Mouse (Mus musculus) adipose tissue, adult 10 weeks (tissue): ENCODE data around the gene Gm42957. TPM values are rescaled to one million over a fixed set of nuclear protein-coding genes. Genes with fewer than 3 reads are reported as not detected.

ENCODE experiments used
- polyA plus RNA-seq: library from polyadenylated mRNA; stranded (reverse); fragments of 350-450 nt; fragmentation: Illumina TruSeq; extraction: RNeasy Lipid Tissue Mini Kit (QIAGEN cat#74804); gene quantifications from one replicate; pipeline ENCODE4 v1.2.3, GENCODE M21; 2014; ENCODE audit warnings: low read depth, low replicate concordance

The Gm42957 gene
- polyA plus RNA-seq, result not detected

DNA sequence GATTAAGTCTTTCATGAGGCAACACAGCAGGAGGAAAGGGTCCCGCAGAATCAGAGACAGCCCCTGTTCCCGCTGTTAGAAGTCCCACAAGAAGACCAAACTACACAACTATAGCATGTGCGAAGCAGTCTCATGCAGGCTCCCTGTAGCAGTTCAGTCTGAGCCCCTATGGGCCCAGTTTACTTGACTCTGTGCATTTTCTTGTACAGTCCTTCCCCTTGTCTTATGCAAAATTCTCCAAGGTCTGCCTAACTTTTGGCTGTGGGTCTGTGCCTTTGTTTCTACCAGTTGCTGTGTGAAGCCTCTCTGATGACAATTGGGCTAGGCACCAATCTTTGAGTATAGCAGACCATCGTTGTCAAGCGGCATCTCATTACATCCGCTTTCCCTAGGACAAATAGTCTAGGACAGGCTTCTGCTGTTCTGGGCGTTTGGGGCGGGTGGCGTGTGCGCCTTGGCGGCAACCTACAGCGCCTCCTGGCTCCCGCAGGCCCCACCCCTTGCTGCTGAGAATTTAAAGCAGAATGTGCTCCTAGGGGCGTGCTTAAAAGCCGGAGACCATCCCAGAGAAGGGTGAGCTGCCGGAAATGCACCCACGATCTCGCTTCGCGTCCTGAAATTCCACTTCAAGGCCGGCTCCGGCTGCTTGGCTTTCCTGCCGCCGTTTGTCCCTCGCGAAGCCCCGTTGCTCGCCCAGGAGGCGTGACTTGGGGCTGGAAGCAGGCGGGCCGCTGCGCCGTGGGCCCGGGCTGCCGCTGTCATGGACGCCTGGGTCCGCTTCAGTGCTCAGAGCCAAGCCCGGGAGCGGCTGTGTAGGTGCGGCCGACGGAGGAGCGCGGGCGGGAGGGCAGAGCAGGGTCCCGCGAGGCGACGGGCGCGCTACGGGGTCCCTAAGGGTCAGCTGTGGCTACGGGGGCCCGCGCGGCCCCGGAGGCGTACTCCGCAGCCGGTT is at the start of gene Gm42957, which contains the start of gene Pex11b:
Gm42957 (plus strand) TSS at position 547 of the 952 bp plus-strand sequence.
Pex11b (plus strand) TSS at position 449 of the 952 bp plus-strand sequence.

DNA sequence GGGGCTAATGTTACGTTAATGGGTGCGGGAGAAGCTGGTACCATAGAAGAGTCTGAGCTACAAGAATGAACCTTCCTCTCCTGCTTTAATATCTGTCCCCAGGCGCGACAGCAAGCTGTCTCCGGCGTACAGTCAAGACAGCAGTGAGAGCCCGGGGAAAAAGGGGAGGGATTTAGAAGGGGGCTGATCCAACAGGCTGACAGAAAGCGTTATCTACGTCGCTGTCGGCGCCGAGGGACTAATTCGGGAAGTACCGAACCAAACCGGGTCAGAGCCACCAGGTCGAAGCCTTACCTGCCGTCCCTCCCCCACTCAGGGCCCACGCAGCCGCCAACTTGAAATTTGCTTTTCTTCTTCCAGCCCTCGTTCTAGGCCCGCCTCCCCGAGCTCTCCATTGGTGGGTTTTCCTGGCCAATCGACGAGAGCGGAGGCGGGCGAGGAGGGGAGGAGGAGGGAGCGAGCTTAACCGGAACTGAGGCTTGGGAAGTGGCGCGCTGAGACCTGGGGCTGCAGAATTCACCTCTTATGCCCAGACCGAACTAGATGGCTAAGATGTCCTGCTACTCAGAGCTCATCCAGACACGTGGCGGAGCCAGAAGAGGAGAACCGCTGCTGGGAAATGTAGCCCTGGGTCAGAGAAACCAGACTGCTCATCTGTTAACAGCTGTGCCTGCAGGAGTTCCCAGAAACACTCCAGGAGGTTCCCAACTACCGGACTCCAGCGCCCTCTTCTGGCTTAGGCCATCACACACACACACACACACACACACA is 41.3 kb upstream of the Gm42957 start, which contains the start of gene Polr3gl:
Polr3gl (minus strand) TSS at position 392 of the 771 bp plus-strand sequence.

DNA sequence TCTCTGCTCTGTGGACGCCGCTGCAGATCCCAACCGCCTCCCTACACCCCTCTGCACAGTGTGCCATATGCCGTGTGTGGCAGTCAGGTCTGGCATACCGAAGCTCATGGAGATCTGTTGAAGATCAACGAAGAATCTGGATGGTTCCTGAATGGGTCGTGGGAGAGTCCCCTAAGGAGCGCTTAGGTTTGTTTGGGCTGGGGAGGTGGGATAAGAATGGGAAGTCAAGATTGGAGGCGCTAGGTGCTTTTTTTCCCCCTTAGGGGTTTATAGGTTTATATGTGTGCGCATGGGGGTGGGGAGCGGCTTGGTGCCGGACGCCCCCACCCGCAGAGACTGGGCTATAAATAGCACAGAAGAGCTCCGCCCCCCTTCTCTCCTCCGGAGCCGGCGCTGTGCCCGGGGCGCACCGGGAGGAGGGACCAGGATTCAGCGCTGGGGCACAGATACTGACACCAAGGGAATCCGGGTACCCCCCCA is 39.0 kb upstream of the Gm42957 start, which contains the start of gene Ankrd34a:
Ankrd34a (plus strand) TSS at position 409 of the 480 bp plus-strand sequence.

DNA sequence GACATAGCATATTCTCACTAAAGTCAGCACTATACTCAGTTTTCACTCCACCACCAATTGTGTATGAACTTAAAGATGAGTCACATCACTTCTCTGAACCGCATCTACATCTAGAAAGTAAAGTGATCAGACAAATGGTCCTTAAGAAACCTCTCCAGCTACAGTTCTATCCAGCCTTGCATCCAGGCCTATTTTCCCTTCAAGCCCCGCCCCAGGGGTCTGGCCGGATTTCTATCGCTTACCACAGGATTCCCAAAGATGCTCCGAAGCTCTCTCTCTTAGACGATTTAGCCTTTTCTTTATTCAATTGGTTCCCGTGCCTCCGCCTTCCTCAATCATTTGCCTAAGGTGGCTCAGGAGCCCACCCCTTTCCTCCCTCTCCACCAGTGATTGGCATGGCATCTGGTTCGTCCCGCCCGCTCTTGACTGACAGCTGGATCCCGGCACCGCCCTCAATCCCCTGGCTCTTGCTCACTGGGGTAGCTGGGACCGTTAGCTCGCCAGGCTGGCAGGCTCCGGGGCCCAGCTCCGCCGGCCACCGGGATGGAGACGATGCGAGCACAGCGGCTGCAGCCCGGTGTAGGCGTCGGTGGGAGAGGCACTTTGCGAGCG is 34.5 kb upstream of the Gm42957 start, which contains the start of gene Lix1l:
Lix1l (plus strand) TSS at position 511 of the 612 bp plus-strand sequence.

DNA sequence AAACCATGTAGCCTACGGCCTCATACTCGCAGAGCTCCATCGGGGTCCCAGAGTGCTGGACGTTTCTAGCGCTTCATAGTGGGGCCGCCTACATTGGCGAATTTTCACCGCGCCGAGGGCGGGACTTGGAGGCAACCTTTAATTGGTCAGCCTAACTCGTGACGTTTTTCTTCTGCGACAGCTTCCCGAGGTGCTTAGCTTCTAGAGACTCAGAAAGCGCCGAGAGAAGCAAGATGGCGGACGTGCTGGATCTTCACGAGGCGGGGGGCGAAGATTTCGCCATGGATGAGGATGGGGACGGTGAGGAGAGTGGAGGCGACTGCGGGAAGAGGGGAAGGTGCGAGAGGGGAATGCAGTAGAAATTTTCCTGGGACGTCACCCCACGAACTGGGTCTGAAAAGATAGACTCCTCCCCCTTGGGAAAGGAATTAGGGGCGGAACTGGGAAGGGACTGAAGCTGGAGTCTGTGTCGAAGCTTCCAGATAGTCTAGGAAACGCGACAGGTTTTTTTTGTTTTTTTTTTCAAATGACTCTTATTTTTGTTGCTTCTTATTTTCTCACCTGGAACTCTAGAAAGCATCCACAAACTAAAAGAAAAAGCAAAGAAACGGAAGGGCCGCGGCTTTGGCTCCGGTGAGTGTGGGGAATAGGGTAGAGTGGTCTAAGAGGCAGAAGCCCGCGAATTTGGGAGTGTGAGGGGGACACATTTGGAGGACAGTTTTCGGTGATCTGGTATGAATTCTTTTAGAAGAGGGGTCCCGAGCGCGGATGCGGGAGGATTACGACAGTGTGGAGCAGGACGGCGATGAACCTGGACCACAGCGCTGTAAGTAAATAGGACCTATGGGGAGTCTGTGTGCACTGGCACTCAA is 5.3 kb upstream of the Gm42957 start, which contains the start of gene Rbm8a:
Rbm8a (plus strand) TSS at position 205 of the 872 bp plus-strand sequence.

DNA sequence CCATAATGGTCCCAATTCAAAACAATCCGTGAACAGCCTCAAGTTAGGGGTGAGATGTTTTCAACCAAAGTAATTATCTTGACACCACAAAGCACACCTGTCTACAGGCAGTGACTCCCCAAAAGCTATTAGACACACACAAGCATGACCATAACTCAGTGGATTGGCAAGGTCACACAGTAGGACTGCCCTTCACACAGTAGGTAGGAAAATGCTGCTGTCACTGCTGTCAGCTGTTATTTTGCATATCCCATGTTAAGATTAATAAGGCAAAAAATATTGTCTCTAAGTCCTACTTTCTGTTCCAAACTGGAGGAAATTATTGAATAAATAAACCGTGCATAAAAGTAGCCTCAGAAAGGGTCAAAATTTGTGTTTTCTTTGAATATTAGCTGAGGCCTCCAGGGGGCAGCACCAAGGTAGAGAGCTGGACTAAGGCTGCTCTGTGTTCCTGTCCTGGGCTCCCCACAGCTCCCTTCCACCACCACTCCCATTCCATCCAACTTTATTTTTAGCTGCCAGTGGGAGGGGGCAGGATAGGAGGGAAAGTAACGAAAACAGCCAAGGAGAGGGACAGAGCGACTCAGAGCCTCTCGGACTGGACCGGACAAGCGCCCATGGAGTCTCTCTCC is 9.9 kb downstream of the Gm42957 start, which contains the start of gene Itga10:
Itga10 (plus strand) TSS at position 567 of the 632 bp plus-strand sequence.

DNA sequence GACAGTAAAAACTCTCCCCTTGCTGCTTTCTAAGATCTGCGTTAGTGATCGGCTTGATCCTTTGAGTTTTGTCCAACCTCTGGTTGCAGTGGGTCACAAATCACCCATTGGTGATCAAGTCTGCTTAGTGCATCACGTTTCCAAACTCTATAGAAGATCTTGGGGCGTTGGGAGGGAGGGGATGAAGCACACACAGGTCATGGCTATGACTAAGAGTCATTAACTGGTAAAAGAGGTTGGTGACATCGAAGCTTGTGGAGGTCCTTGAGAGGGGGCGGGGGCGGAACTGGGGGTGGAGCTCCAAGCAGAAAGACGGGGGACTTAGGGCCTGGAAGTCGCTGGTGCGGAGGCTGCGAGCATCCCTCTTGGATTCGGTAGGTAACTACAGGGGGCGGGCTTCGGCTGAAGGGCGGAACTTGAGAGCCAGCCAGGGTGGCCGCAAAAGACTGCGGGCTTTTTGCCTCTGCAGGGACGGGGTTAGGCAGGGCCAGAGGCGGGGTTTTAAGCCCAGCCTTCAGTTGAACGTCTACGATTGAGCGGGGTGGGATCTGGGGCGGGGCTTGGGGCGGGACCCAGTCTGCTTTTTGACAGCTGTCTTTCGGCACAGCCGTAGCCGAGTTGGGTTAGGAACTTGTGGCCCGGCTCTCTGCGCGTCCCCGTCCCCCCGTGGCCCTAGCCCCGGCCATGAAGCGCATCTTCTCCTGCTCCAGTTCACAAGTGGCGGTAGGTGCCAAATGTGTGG is 34.6 kb downstream of the Gm42957 start, which contains the start of gene Ankrd35:
Ankrd35 (plus strand) TSS at position 405 of the 742 bp plus-strand sequence.

DNA sequence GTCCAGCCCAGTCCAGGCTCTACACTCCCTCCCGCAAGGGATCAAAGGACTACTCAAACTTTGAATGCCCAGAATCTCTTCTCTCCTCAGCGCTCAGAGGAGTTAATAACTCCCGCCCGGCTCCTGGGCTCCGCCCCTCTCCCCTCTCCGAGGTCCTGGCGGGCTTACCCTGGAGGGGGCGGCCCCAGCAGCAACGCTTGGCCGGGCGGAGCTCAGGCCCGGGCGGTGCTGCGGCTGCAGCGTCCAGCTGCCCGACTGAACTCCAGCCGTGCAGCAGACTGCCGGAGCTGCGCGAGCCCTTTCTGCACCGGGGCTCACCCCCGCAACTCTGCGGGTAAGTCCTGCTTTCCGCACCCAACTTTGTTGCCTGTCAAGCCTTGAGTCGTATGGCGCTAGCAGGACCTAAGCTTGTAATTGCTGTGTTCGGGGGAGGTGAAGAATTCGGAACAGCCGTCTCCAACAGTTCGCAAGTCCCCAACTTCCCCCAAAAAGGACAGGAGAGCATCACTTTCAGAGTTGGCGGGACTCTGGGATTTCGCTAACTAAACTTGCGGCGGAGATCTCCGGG is 61.0 kb downstream of the Gm42957 start, which contains the start of gene Pias3:
Pias3 (plus strand) TSS at position 187 of the 568 bp plus-strand sequence.

Other genes with a start within 250 kb of the Gm42957 start
- not detected for gene BC107364, start 183.2 kb upstream of the Gm42957 start, polyA plus RNA-seq
- gene Hfe2, start 110.3 kb upstream of the Gm42957 start, polyA plus RNA-seq, result 0.34 TPM
- gene Txnip, start 77.5 kb upstream of the Gm42957 start, polyA plus RNA-seq, result 761 TPM
- gene Gm16253, start 58.5 kb upstream of the Gm42957 start, polyA plus RNA-seq, result not detected
- 45.4 TPM for gene Polr3gl, start 41.3 kb upstream of the Gm42957 start, polyA plus RNA-seq
- 0.15 TPM for gene Ankrd34a, start 38.8 kb upstream of the Gm42957 start, polyA plus RNA-seq
- 28.1 TPM for gene Lix1l, start 34.3 kb upstream of the Gm42957 start, polyA plus RNA-seq
- 40.8 TPM for gene Rbm8a, start 5.5 kb upstream of the Gm42957 start, polyA plus RNA-seq
- gene Pex11b, start 98 bp upstream of the Gm42957 start, polyA plus RNA-seq, result 38.6 TPM
- 2.1 TPM for gene Itga10, start 10.1 kb downstream of the Gm42957 start, polyA plus RNA-seq
- 1.5 TPM for gene Ankrd35, start 34.7 kb downstream of the Gm42957 start, polyA plus RNA-seq
- 23.5 TPM for gene Pias3, start 60.9 kb downstream of the Gm42957 start, polyA plus RNA-seq
- 0.42 TPM for gene Nudt17, start 73.1 kb downstream of the Gm42957 start, polyA plus RNA-seq
- 21.0 TPM for gene Polr3c, start 92.2 kb downstream of the Gm42957 start, polyA plus RNA-seq
- gene Rnf115, start 92.2 kb downstream of the Gm42957 start, polyA plus RNA-seq, result 40.9 TPM
- 240 TPM for gene Pdzk1, start 193.8 kb downstream of the Gm42957 start, polyA plus RNA-seq
- gene Cd160, start 193.9 kb downstream of the Gm42957 start, polyA plus RNA-seq, result 1.2 TPM